Mouse (Mus musculus): ENCODE data around the gene Gabrb3. TPM values are rescaled to one million over a fixed set of nuclear protein-coding genes. Genes with fewer than 3 reads are reported as not detected.
A peak's percentile ranks its signal among the peaks of the same experiment; 100 is the strongest.

Gene Gabrb3
- polyA plus RNA-seq, 2 experiments = 1.2 to 1.5 TPM

DNA sequence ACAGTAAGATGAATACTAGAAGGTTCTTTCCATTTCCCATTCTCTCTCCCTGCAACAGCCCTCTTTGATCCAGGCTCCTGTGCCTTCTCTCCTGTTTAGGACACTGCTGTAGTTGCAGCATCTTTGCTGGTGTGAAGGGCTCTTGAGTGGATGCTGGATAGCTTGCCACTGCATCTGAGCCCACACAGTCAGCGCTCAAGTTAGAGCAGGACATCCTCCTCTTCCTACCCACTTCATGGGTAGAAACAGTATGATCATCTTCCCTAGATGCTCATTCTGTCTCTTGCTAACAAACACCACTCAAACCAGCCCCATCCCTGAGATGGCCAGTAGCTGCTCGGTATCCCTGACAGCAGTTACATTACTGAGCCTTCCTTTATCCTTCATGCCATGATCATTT, 227.9 kb downstream of the Gabrb3 start:
- 78% methylated on average over 2 of the region's 2 CpGs for WGBS
- TF ChIP-seq POLR2A (IDR thresholded peaks at IDR 0.05; ENCODE audit: borderline replicate concordance, extremely low read depth, insufficient read depth, insufficient read length) = no peak

DNA sequence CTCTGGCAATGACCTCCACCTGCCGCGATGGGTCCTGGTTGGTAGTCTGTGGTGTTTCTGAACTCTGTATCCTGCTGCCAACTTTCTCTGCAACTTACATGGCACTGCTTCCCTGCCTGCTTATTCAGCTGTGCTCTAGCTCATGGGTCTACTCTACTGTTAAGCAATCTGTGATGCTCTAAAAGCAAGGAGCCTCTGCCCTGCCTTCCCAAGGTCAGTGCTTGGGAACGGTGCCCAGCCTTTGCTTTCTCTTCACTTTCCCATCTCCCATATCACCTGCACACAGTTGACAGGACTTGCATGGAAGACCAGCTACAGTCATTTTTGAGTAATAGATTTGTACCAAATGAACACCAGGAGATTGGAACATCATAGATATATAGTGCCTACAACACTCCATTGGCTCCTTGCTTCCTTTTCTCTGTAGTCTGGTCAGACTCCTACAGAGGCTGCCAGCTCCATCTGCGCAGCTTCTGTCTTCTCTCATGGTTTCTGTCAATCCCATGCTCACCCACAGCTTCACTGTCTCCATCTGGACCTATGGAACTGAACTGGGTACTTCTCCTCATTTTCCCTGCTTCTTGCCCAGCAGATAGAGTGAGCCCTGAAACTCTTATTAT, 228.8 kb downstream of the Gabrb3 start:
- Histone ChIP-seq H3K9ac (ENCODE audit: low read depth, low read length, severe bottlenecking) (no peak overlapping the region), H3K4me2 (replicated peaks; ENCODE audit: low read depth, low read length, severe bottlenecking) (no peak overlapping the region), H3K4me1 (ENCODE audit: control insufficient read depth, insufficient read depth, low read length) (no peaks in the 10 kb centered on the region), H3K27me3 (ENCODE audit: control insufficient read depth, insufficient read depth, low read length) (no peaks in the 10 kb centered on the region), H3K36me3 (ENCODE audit: control insufficient read depth, insufficient read depth, low read length) (no peaks in the 10 kb centered on the region), H3K27ac (replicated peaks; ENCODE audit: low read depth, low read length) (no peak overlapping the region), H3K9me3 (ENCODE audit: control insufficient read depth, low read length) (no peaks in the 10 kb centered on the region), H3K4me3 (replicated peaks; ENCODE audit: low read length) (no peak overlapping the region)
- ATAC-seq (ENCODE audit: low FRiP score, low read depth) = no peak
- DNase-seq (ENCODE audit: low spot score) = no peak
- no peak for TF ChIP-seq POLR2A (IDR thresholded peaks at IDR 0.05; ENCODE audit: borderline replicate concordance, extremely low read depth, insufficient read depth, insufficient read length)
- 94% methylated on average over 4 of the region's 4 CpGs for WGBS

More for the DNA sequence above, 227.9 kb downstream of the Gabrb3 start:
- no peak overlapping the region for H3K27ac ChIP-seq (replicated peaks; ENCODE audit: low read depth, low read length)
- H3K4me2 ChIP-seq (replicated peaks; ENCODE audit: low read depth, low read length, severe bottlenecking) = no peak overlapping the region
- no peak overlapping the region for H3K9ac ChIP-seq (ENCODE audit: low read depth, low read length, severe bottlenecking)
- H3K4me1 ChIP-seq (ENCODE audit: control insufficient read depth, insufficient read depth, low read length) = no peaks in the 10 kb centered on the region
- DNase-seq (ENCODE audit: low spot score) (no peak), ATAC-seq (ENCODE audit: low FRiP score, low read depth) (no peak)
- H3K4me3 ChIP-seq (replicated peaks; ENCODE audit: low read length) = no peak overlapping the region
- no peaks in the 10 kb centered on the region for H3K9me3 ChIP-seq (ENCODE audit: control insufficient read depth, low read length)
- H3K36me3 ChIP-seq (ENCODE audit: control insufficient read depth, insufficient read depth, low read length) = no peaks in the 10 kb centered on the region
- H3K27me3 ChIP-seq (ENCODE audit: control insufficient read depth, insufficient read depth, low read length) = no peaks in the 10 kb centered on the region

DNA sequence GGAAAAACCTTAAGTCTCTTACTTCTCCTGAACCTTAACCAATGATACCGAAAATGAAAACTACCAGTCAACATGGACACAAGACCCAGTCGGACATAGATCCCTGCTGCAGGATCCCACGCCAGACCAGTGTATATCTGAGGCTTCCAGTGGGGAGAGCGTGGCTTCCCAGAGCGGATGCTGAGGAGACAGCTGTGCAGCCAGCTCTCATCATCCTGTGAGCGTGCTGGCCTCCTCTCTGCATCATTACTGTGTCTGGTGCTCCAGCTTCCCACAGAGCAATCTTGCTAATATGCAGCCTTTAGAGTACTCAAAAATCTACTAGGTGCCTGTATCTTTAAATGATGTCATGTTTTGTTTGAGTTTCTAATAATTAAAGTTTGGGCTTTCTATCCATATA, 257.9 kb downstream of the Gabrb3 start:
- TF ChIP-seq POLR2A (IDR thresholded peaks at IDR 0.05; ENCODE audit: borderline replicate concordance, extremely low read depth, insufficient read depth, insufficient read length) = no peak
- WGBS = 83% methylated on average over 6 of the region's 6 CpGs
- H3K36me3 ChIP-seq (ENCODE audit: control insufficient read depth, insufficient read depth, low read length) = no peaks in the 10 kb centered on the region
- no peak overlapping the region for H3K4me2 ChIP-seq (replicated peaks; ENCODE audit: low read depth, low read length, severe bottlenecking)
- DNase-seq (ENCODE audit: low spot score) = no peak
- H3K4me3 ChIP-seq (replicated peaks; ENCODE audit: low read length) = no peak overlapping the region
- no peaks in the 10 kb centered on the region for H3K4me1 ChIP-seq (ENCODE audit: control insufficient read depth, insufficient read depth, low read length)
- H3K9ac ChIP-seq (ENCODE audit: low read depth, low read length, severe bottlenecking) = no peak overlapping the region
- H3K9me3 ChIP-seq (ENCODE audit: control insufficient read depth, low read length) = no peaks in the 10 kb centered on the region
- no peak for ATAC-seq (ENCODE audit: low FRiP score, low read depth)
- no peaks in the 10 kb centered on the region for H3K27me3 ChIP-seq (ENCODE audit: control insufficient read depth, insufficient read depth, low read length)
- H3K27ac ChIP-seq (replicated peaks; ENCODE audit: low read depth, low read length) = no peak overlapping the region

DNA sequence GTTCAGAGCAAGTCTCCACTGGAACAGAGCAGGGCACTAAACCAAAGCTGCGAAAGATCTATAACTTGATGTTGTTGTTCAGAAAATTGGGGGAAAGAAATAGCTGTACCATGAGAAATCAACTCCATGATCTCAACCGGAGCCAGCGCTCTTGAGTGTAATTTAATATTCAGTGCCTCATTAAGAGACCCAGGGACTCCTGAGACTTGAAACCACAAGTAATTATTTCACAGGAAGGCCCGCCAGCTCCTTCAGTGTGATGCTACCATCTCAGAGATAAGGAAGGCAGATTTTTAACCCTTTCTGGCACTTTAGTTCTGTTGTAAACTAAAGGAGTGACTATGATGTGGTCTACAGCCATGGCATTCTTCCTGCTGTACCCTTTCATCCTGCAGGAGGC, 270.3 kb downstream of the Gabrb3 start:
- Histone ChIP-seq H3K36me3 (ENCODE audit: control insufficient read depth, insufficient read depth, low read length) (no peaks in the 10 kb centered on the region), H3K4me2 (replicated peaks; ENCODE audit: low read depth, low read length, severe bottlenecking) (no peak overlapping the region), H3K27me3 (ENCODE audit: control insufficient read depth, insufficient read depth, low read length) (no peaks in the 10 kb centered on the region), H3K4me1 (ENCODE audit: control insufficient read depth, insufficient read depth, low read length) (no peaks in the 10 kb centered on the region), H3K9me3 (ENCODE audit: control insufficient read depth, low read length) (no peaks in the 10 kb centered on the region), H3K9ac (ENCODE audit: low read depth, low read length, severe bottlenecking) (no peak overlapping the region), H3K4me3 (replicated peaks; ENCODE audit: low read length) (no peak overlapping the region), H3K27ac (replicated peaks; ENCODE audit: low read depth, low read length) (no peak overlapping the region)
- no peak for TF ChIP-seq POLR2A (IDR thresholded peaks at IDR 0.05; ENCODE audit: borderline replicate concordance, extremely low read depth, insufficient read depth, insufficient read length)
- DNase-seq (ENCODE audit: low spot score) = no peak
- 65% methylated on average over 4 of the region's 4 CpGs for WGBS
- ATAC-seq (ENCODE audit: low FRiP score, low read depth) = no peak

DNA sequence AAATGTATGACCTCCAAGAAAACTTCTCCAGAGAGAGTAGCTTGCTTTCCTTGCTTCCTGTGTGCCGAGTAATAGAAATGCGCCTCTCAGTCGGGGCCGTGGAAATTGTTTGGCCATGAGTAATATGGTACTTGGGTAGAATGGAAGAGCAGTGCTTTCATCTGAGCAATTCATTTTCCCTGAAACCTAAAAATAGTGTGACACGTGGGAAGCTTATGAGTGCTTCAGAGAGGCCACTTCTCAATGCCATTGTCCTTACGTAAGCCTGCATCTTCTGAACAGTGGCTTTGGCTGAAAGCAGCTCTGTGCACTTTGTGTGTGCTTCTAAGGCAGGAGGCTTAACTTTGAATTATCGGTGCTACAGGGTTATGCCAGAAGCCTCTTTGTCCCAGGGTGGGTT, 280.9 kb downstream of the Gabrb3 start:
- Histone ChIP-seq H3K4me2 (replicated peaks; ENCODE audit: low read depth, low read length, severe bottlenecking) (no peak overlapping the region), H3K4me1 (ENCODE audit: control insufficient read depth, insufficient read depth, low read length) (no peaks in the 10 kb centered on the region), H3K36me3 (ENCODE audit: control insufficient read depth, insufficient read depth, low read length) (no peaks in the 10 kb centered on the region), H3K4me3 (replicated peaks; ENCODE audit: low read length) (no peak overlapping the region), H3K27me3 (ENCODE audit: control insufficient read depth, insufficient read depth, low read length) (no peaks in the 10 kb centered on the region), H3K9ac (ENCODE audit: low read depth, low read length, severe bottlenecking) (no peak overlapping the region), H3K9me3 (ENCODE audit: control insufficient read depth, low read length) (no peaks in the 10 kb centered on the region), H3K27ac (replicated peaks; ENCODE audit: low read depth, low read length) (no peak overlapping the region)
- no peak for DNase-seq (ENCODE audit: low spot score)
- 86% methylated on average over 7 of the region's 7 CpGs for WGBS
- TF ChIP-seq POLR2A (IDR thresholded peaks at IDR 0.05; ENCODE audit: borderline replicate concordance, extremely low read depth, insufficient read depth, insufficient read length) = no peak
- no peak for ATAC-seq (ENCODE audit: low FRiP score, low read depth)

DNA sequence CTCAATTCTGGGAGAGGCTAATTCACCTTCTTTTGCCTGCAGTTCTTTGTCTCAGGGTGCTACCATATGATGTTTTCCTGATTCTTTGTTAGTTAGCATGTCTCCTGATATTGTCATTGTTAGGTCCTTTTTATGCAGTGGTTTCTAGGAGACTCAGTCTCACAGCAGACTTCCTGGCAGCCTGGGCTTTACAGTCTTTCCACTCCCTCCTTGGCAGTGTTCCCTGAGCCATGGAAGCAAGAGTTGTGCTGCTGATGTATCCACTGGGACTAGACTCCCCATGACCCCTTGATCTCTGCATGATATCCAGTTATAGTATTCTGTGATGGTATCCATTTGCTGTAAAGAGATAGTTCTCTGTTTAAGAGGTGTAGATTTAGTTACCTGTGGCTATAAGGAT, 281.6 kb downstream of the Gabrb3 start:
- H3K36me3 ChIP-seq (ENCODE audit: control insufficient read depth, insufficient read depth, low read length) = no peaks in the 10 kb centered on the region
- no peak overlapping the region for H3K27ac ChIP-seq (replicated peaks; ENCODE audit: low read depth, low read length)
- no peaks in the 10 kb centered on the region for H3K27me3 ChIP-seq (ENCODE audit: control insufficient read depth, insufficient read depth, low read length)
- H3K4me3 ChIP-seq (replicated peaks; ENCODE audit: low read length) = no peak overlapping the region
- no peak for TF ChIP-seq POLR2A (IDR thresholded peaks at IDR 0.05; ENCODE audit: borderline replicate concordance, extremely low read depth, insufficient read depth, insufficient read length)
- ATAC-seq (ENCODE audit: low FRiP score, low read depth) (no peak), DNase-seq (ENCODE audit: low spot score) (peak; percentile 25)
- no peak overlapping the region for H3K9ac ChIP-seq (ENCODE audit: low read depth, low read length, severe bottlenecking)
- H3K9me3 ChIP-seq (ENCODE audit: control insufficient read depth, low read length) = no peaks in the 10 kb centered on the region
- H3K4me2 ChIP-seq (replicated peaks; ENCODE audit: low read depth, low read length, severe bottlenecking) = no peak overlapping the region
- no peaks in the 10 kb centered on the region for H3K4me1 ChIP-seq (ENCODE audit: control insufficient read depth, insufficient read depth, low read length)
